Mouse (Mus musculus) gastrocnemius, postnatal 14 days (tissue): ENCODE measurements around the gene Acadvl. TPM values are rescaled to one million over a fixed set of nuclear protein-coding genes. Genes with fewer than 3 reads are reported as not detected.
A peak's percentile ranks its signal among the peaks of the same experiment; 100 is the strongest.

Experiments used
- DNase-seq: peaks from one replicate; pipeline ENCODE4 v3.0.0; 2021; ENCODE audit warnings: mixed read lengths
- intact Hi-C: fragments of 180-260 bp; cut with DNase I; formaldehyde crosslinking; loops from one replicate; pipeline ENCODE4 v1.15.1; 2025; ENCODE audit warnings: low total_unique reads
- total RNA-seq, 2 experiments: library from RNA; stranded (reverse); gene quantifications; 2 replicates each; pipeline ENCODE4 v1.2.3; 2021

Acadvl gene
- total RNA-seq, 2 experiments from 2014 or later = 266 to 408 TPM

- peak; percentile 97 for DNase-seq
- intact Hi-C loops = no loop called here
These were observed 24.1 kb downstream of the Acadvl start, which contains the start of gene Gabarap for GRCm38 (mm10) chr11:69990850-69991691. Gabarap (plus strand) TSS chr11:69991143.

- intact Hi-C loops = no loop called here
- no peak for DNase-seq
These were observed 25.3 kb downstream of the Acadvl start for GRCm38 (mm10) chr11:69989949-69990348.

- no peak for DNase-seq
- intact Hi-C loops = no loop called here
These were observed 30.8 kb downstream of the Acadvl start for GRCm38 (mm10) chr11:69984431-69984830.

GRCm38 (mm10) chr11:69983377-69983776, 31.8 kb downstream of the Acadvl start:
- intact Hi-C loops = no loop called here
- DNase-seq = peak; percentile 52

GRCm38 (mm10) chr11:69982877-69983276, 32.3 kb downstream of the Acadvl start:
- DNase-seq = peak; percentile 66
- intact Hi-C loops = no loop called here

GRCm38 (mm10) chr11:69982225-69982624, 33.0 kb downstream of the Acadvl start, which contains the start of gene Elp5:
Elp5 (minus strand) TSS chr11:69982517.
- no peak for DNase-seq
- intact Hi-C loops = no loop called here

- DNase-seq = no peak
- intact Hi-C loops = no loop called here
These were observed 34.0 kb downstream of the Acadvl start, which contains the start of gene Ctdnep1 for GRCm38 (mm10) chr11:69981141-69981762. Ctdnep1 (plus strand) TSS chr11:69981156.

- intact Hi-C loops = no loop called here
These were observed 34.7 kb downstream of the Acadvl start for GRCm38 (mm10) chr11:69980196-69981140.

GRCm38 (mm10) chr11:69979827-69980195, 35.4 kb downstream of the Acadvl start:
- DNase-seq = no peak
- intact Hi-C loops = no loop called here

More at GRCm38 (mm10) chr11:69980196-69981140, 34.7 kb downstream of the Acadvl start:
- peak; percentile 92 for DNase-seq

GRCm38 (mm10) chr11:69976271-69976670, 38.9 kb downstream of the Acadvl start:
- intact Hi-C loops = no loop called here
- DNase-seq = no peak

- DNase-seq = no peak
- intact Hi-C loops = no loop called here
These were observed 40.3 kb downstream of the Acadvl start for GRCm38 (mm10) chr11:69974907-69975306.

GRCm38 (mm10) chr11:69970775-69971174, 44.4 kb downstream of the Acadvl start:
- DNase-seq = no peak
- intact Hi-C loops = no loop called here

GRCm38 (mm10) chr11:69970222-69970621, 45.0 kb downstream of the Acadvl start:
- intact Hi-C loops = no loop called here

GRCm38 (mm10) chr11:69968793-69969192, 46.4 kb downstream of the Acadvl start:
- intact Hi-C loops = no loop called here
- no peak for DNase-seq

More at GRCm38 (mm10) chr11:69970222-69970621, 45.0 kb downstream of the Acadvl start:
- no peak for DNase-seq

- intact Hi-C loops = no loop called here
- DNase-seq = no peak
These were observed 48.2 kb downstream of the Acadvl start for GRCm38 (mm10) chr11:69966860-69967517.

GRCm38 (mm10) chr11:69966006-69966859, 49.0 kb downstream of the Acadvl start:
- intact Hi-C loops = no loop called here
- DNase-seq = peak; percentile 39

- DNase-seq = no peak
- intact Hi-C loops = no loop called here
These were observed 49.8 kb downstream of the Acadvl start for GRCm38 (mm10) chr11:69965271-69966005.
